Mouse (Mus musculus) midbrain, embryonic 13.5 days (tissue): ENCODE measurements around the gene Jmy. TPM values are rescaled to one million over a fixed set of nuclear protein-coding genes. Genes with fewer than 3 reads are reported as not detected.
"Not testable (repeated sequence)": the region's sequence is repeated elsewhere in the genome, so short reads cannot be mapped to it uniquely, and the experiment has no call there.

Source experiments
- ATAC-seq: fragments of 200-750 bp; cut with Nextera tagmentation; 2 replicates; pipeline ENCODE4 v1.8.0; 2017; ENCODE audit warnings: mild to moderate bottlenecking, moderate TSS enrichment, moderate library complexity
- H3K27ac ChIP-seq: fragments of 300-500 bp; sonication (generic); 2 replicates; pipeline ENCODE4 v1.5.1; 2015; ENCODE audit warnings: inconsistent platforms, mild to moderate bottlenecking, moderate library complexity
- H3K27me3 ChIP-seq: fragments of 300-500 bp; sonication (generic); 2 replicates; pipeline ENCODE4 v1.6.1; 2015; ENCODE audit warnings: mild to moderate bottlenecking, inconsistent platforms
- H3K36me3 ChIP-seq: fragments of 300-500 bp; sonication (generic); 2 replicates; pipeline ENCODE4 v1.6.1; 2015; ENCODE audit warnings: mild to moderate bottlenecking, inconsistent platforms
- H3K4me1 ChIP-seq: fragments of 300-500 bp; sonication (generic); replicated peaks from 2 replicates; pipeline ENCODE4 v1.6.1; 2015; ENCODE audit warnings: inconsistent platforms
- H3K4me2 ChIP-seq: fragments of 300-500 bp; sonication (generic); replicated peaks from 2 replicates; pipeline ENCODE4 v1.6.1; 2015; ENCODE audit warnings: moderate library complexity, mild to moderate bottlenecking, inconsistent platforms
- H3K4me3 ChIP-seq: fragments of 300-500 bp; sonication (generic); replicated peaks from 2 replicates; pipeline ENCODE4 v1.5.1; 2015; ENCODE audit warnings: mild to moderate bottlenecking, inconsistent platforms
- H3K9ac ChIP-seq: fragments of 300-500 bp; sonication (generic); replicated peaks from 2 replicates; pipeline ENCODE4 v1.6.1; 2015; ENCODE audit warnings: mild to moderate bottlenecking, inconsistent platforms
- H3K9me3 ChIP-seq: fragments of 300-500 bp; sonication (generic); 2 replicates; pipeline ENCODE4 v1.6.1; 2016; ENCODE audit warnings: mild to moderate bottlenecking, inconsistent platforms
- WGBS: fragments of 180-500 bp; shearing (Covaris S2); methylation state at CpG from one replicate; pipeline ENCODE4 v1.1.7; 2015; 5-methylcytosine and 5-hydroxymethylcytosine counted together
- polyA plus RNA-seq: library from polyadenylated mRNA; unstranded; fragments of >200 nt; fragmentation: Nextera tagmentation; extraction: Ambion mirVana; gene quantifications from 2 replicates; pipeline ENCODE4 v1.2.1, GENCODE M21; 2015

Gene Jmy
- polyA plus RNA-seq = 4.3 and 7.6 TPM in 2 replicates

- peak within 1 kb of the TSS; percentile 94 for H3K4me2 ChIP-seq
- peaks cover 37% of the 10 kb centered on the region for H3K4me1 ChIP-seq
- peak; percentile 94 for ATAC-seq
- H3K9me3 ChIP-seq = no peaks in the 10 kb centered on the region
- peak within 1 kb of the TSS; percentile 99 for H3K4me3 ChIP-seq
- peak within 1 kb of the TSS; percentile 96 for H3K27ac ChIP-seq
- no peaks in the 10 kb centered on the region for H3K27me3 ChIP-seq
- under 1% methylated on average over 96 of the region's 105 CpGs for WGBS
- peak within 1 kb of the TSS; percentile 88 for H3K9ac ChIP-seq
- H3K36me3 ChIP-seq = 0 out of 2 replicates have a peak, but pooled peaks cover 2% of the 10 kb centered on the region
These were observed at the start of gene Jmy for GRCm38 (mm10) chr13:93499167-93499972. Jmy (minus strand) TSS chr13:93499808.

DNA sequence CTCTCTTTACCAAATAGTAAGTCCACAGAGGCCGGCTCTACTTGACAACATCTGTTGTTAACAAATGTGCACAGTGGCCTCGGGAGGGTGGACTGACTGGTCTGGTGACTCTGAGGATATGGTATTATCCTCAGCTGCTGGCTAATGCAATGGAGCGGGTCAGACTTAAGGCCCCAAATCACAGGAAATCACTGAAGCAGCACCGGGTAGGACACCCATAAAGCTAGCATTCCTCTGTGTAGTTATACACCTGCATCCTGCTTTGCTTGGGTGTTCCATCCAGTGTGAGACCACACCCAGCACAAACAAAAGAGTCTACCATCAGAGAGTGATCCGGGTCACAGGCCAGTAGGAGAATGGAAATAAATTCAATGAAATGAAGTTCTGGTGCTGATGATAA lies 48.0 kb upstream of the Jmy start:
- no peak overlapping the region for H3K9ac ChIP-seq
- H3K4me3 ChIP-seq = no peak overlapping the region
- WGBS = 88% methylated on average over 5 of the region's 5 CpGs
- H3K36me3 ChIP-seq = no peaks in the 10 kb centered on the region
- no peaks in the 10 kb centered on the region for H3K4me1 ChIP-seq
- no peaks in the 10 kb centered on the region for H3K9me3 ChIP-seq
- no peak overlapping the region for H3K4me2 ChIP-seq
- H3K27me3 ChIP-seq = no peaks in the 10 kb centered on the region
- no peak for ATAC-seq
- H3K27ac ChIP-seq = no peak overlapping the region

DNA sequence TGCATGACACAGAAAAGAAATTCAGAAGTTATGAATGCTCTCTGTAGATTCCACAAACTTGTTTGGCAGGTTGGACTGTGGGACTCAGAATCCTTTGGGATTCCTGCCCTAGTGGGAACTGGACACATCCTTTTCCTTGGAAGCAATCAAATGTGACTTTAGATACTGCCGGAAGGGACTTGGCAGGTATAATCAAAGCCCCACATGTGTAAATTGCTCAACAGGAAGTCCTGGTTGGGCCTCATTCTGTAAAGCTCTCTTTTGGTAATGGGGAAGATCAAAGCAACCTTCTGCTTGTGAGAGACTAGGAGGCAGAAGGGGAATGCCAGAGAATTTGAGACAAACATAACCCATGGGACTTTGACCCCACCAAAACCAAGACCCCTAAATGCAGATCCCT lies 46.4 kb upstream of the Jmy start:
- no peak overlapping the region for H3K9ac ChIP-seq
- H3K27me3 ChIP-seq = no peaks in the 10 kb centered on the region
- ATAC-seq = no peak
- H3K4me3 ChIP-seq = no peak overlapping the region
- no peak overlapping the region for H3K4me2 ChIP-seq
- WGBS = 100% methylated on average over 1 of the region's 1 CpGs
- no peak overlapping the region for H3K27ac ChIP-seq
- H3K36me3 ChIP-seq = no peaks in the 10 kb centered on the region
- no peaks in the 10 kb centered on the region for H3K4me1 ChIP-seq
- H3K9me3 ChIP-seq = no peaks in the 10 kb centered on the region

GRCm38 (mm10) chr13:93544274-93544673 lies 44.7 kb upstream of the Jmy start:
- Histone ChIP-seq H3K4me1 (no peaks in the 10 kb centered on the region), H3K4me2 (no peak overlapping the region), H3K4me3 (no peak overlapping the region), H3K9me3 (no peaks in the 10 kb centered on the region), H3K27me3 (no peaks in the 10 kb centered on the region), H3K27ac (no peak overlapping the region), H3K9ac (no peak overlapping the region), H3K36me3 (no peaks in the 10 kb centered on the region)
- no peak for ATAC-seq

- no peak overlapping the region for H3K9ac ChIP-seq
- no peak overlapping the region for H3K27ac ChIP-seq
- H3K4me3 ChIP-seq = no peak overlapping the region
- no peaks in the 10 kb centered on the region for H3K27me3 ChIP-seq
- no peak overlapping the region for H3K4me2 ChIP-seq
- 89% methylated on average over 4 of the region's 4 CpGs for WGBS
- no peaks in the 10 kb centered on the region for H3K36me3 ChIP-seq
- no peaks in the 10 kb centered on the region for H3K9me3 ChIP-seq
- no peak for ATAC-seq
- H3K4me1 ChIP-seq = no peaks in the 10 kb centered on the region
These were observed 39.7 kb upstream of the Jmy start for GRCm38 (mm10) chr13:93539311-93539710.

GRCm38 (mm10) chr13:93518753-93519319 lies 19.2 kb upstream of the Jmy start:
- Histone ChIP-seq H3K9me3 (no peaks in the 10 kb centered on the region), H3K9ac (no peak overlapping the region), H3K27me3 (no peaks in the 10 kb centered on the region), H3K4me2 (no peak overlapping the region), H3K4me1 (no peaks in the 10 kb centered on the region), H3K36me3 (no peaks in the 10 kb centered on the region), H3K4me3 (no peak overlapping the region), H3K27ac (no peak overlapping the region)
- ATAC-seq = no peak
- WGBS = 85% methylated on average over 2 of the region's 2 CpGs

GRCm38 (mm10) chr13:93517223-93517622 lies 17.6 kb upstream of the Jmy start:
- H3K4me3 ChIP-seq = no peak overlapping the region
- no peak overlapping the region for H3K9ac ChIP-seq
- H3K27me3 ChIP-seq = no peaks in the 10 kb centered on the region
- no peaks in the 10 kb centered on the region for H3K4me1 ChIP-seq
- H3K4me2 ChIP-seq = no peak overlapping the region
- H3K27ac ChIP-seq = no peak overlapping the region
- no peaks in the 10 kb centered on the region for H3K36me3 ChIP-seq
- no peaks in the 10 kb centered on the region for H3K9me3 ChIP-seq
- ATAC-seq = no peak

DNA sequence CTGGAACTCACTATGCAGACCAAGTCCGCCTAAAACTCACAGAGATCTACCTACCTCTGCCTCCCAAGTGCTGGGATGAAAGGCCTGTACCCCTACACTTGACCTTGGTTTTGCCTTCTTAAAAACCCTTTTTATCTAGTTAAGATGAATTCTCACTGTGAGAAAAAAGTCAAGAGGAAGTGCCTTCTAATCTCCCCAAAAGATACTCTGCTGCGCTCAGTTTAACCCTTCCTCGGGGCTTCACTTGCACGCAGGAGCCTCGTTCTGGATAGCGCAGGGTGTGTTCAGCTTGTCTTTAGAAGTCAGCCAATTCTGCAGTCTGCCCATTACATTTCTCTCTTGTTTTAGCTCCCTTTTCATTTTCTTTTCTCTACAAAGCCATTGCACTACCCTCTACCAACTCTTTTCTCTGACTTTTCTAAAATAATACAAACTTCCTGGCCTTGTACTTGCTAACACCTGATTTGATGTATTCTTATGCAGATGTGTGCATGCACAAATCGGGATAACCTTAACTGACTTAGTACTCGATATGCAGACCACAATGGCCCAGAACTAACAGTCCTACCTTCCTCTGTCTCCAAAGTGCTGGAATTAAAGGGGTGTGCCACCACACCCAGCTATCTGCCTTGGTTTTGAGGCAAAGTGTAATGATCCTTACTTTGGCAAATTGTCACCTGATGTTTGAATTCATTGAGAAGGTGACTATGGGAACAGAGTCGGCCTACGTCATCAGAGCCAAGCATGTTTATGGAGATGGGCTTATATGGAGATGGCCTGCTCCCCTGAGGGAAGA lies 14.6 kb upstream of the Jmy start:
- 88% methylated on average over 10 of the region's 10 CpGs for WGBS
- H3K4me2 ChIP-seq = no peak overlapping the region
- no peaks in the 10 kb centered on the region for H3K4me1 ChIP-seq

GRCm38 (mm10) chr13:93510447-93511180 lies 11.0 kb upstream of the Jmy start:
- H3K27me3 ChIP-seq = no peaks in the 10 kb centered on the region
- ATAC-seq = peak; percentile 17; the same call in 1 of the 2 replicates
- H3K4me2 ChIP-seq = no peak overlapping the region
- H3K9me3 ChIP-seq = no peaks in the 10 kb centered on the region
- peak overlapping the region; percentile 4; the same call in 1 of the 2 replicates for H3K27ac ChIP-seq
- no peak overlapping the region for H3K4me3 ChIP-seq
- H3K4me1 ChIP-seq = no peaks in the 10 kb centered on the region
- 48% methylated on average over 16 of the region's 16 CpGs for WGBS
- H3K36me3 ChIP-seq = no peaks in the 10 kb centered on the region
- H3K9ac ChIP-seq = no peak overlapping the region

More for the DNA sequence above, 14.6 kb upstream of the Jmy start:
- ATAC-seq = no peak
- Histone ChIP-seq H3K27ac (no peak overlapping the region), H3K4me3 (no peak overlapping the region), H3K9me3 (no peaks in the 10 kb centered on the region), H3K9ac (no peak overlapping the region), H3K36me3 (no peaks in the 10 kb centered on the region), H3K27me3 (no peaks in the 10 kb centered on the region)

DNA sequence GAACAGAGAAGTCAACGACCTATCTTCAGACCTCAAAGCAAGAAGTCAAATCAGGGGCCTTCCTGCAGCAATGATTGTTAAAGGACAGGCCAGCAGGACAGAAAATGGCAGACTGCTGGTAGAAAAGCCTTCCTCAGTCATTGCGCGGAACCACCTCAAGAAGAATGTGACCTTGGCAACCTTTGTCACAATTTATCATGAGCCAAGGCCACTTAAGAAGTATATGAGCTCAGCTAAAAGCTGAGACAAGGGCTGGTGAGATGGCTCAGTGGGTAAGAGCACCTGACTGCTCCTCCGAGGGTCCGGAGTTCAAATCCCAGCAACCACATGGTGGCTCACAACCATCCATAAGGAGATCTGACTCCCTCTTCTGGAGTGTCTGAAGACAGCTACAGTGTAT lies 7.3 kb upstream of the Jmy start:
- H3K36me3 ChIP-seq, H3K4me1 ChIP-seq, H3K9ac ChIP-seq, ATAC-seq, H3K27me3 ChIP-seq, H3K27ac ChIP-seq, H3K4me3 ChIP-seq, H3K4me2 ChIP-seq, H3K9me3 ChIP-seq: not testable (repeated sequence)
- 92% methylated on average over 5 of the region's 5 CpGs for WGBS

GRCm38 (mm10) chr13:93501724-93502123 lies 2.1 kb upstream of the Jmy start:
- Histone ChIP-seq H3K4me1 (peaks cover 21% of the 10 kb centered on the region), H3K27me3 (no peaks in the 10 kb centered on the region), H3K9me3 (no peaks in the 10 kb centered on the region), H3K36me3 (no peaks in the 10 kb centered on the region), H3K4me2 (no peak overlapping the region), H3K4me3 (no peak overlapping the region), H3K27ac (no peak overlapping the region), H3K9ac (no peak overlapping the region)
- ATAC-seq = no peak
- 83% methylated on average over 4 of the region's 4 CpGs for WGBS
